Mouse (Mus musculus) liver, embryonic 12.5 days (tissue): Measurements from ENCODE around the gene Atrn. TPM values are rescaled to one million over a fixed set of nuclear protein-coding genes. Genes with fewer than 3 reads are reported as not detected.

Source experiments
- ATAC-seq: fragments of 200-750 bp; cut with Nextera tagmentation; 2 replicates; pipeline ENCODE4 v1.8.0; 2017; ENCODE audit warnings: moderate number of reproducible peaks, mild to moderate bottlenecking, moderate library complexity
- H3K27ac ChIP-seq: fragments of 300-500 bp; sonication (generic); 2 replicates; pipeline ENCODE4 v1.5.1; 2016; ENCODE audit warnings: mild to moderate bottlenecking
- H3K27me3 ChIP-seq: fragments of 300-500 bp; sonication (generic); replicated peaks from 2 replicates; pipeline ENCODE4 v1.6.1; 2016; ENCODE audit warnings: mild to moderate bottlenecking, moderate library complexity
- H3K36me3 ChIP-seq: fragments of 300-500 bp; sonication (generic); 2 replicates; pipeline ENCODE4 v1.6.1; 2016; ENCODE audit warnings: mild to moderate bottlenecking, moderate library complexity
- H3K4me1 ChIP-seq: fragments of 300-500 bp; sonication (generic); 2 replicates; pipeline ENCODE4 v1.6.1; 2016
- H3K4me2 ChIP-seq: fragments of 300-500 bp; sonication (generic); 2 replicates; pipeline ENCODE4 v1.6.1; 2016; ENCODE audit warnings: mild to moderate bottlenecking, moderate library complexity
- H3K4me3 ChIP-seq: fragments of 300-500 bp; sonication (generic); 2 replicates; pipeline ENCODE4 v1.5.1; 2016; ENCODE audit warnings: mild to moderate bottlenecking, moderate library complexity
- H3K9ac ChIP-seq: fragments of 300-500 bp; sonication (generic); 2 replicates; pipeline ENCODE4 v1.6.1; 2016; ENCODE audit warnings: mild to moderate bottlenecking, moderate library complexity
- H3K9me3 ChIP-seq: fragments of 300-500 bp; sonication (generic); replicated peaks from 2 replicates; pipeline ENCODE4 v1.6.1; 2016; ENCODE audit warnings: mild to moderate bottlenecking, moderate library complexity
- WGBS: fragments of 180-500 bp; shearing (Covaris S2); methylation state at CpG from one replicate; pipeline ENCODE4 v1.1.7; 2016; ENCODE audit not compliant: insufficient replicate concordance; 5-methylcytosine and 5-hydroxymethylcytosine counted together
- microRNA-seq: library from miRNA; unstranded; fragments of <30 nt; microRNA quantifications from one replicate; pipeline ENCODE4, GENCODE M21; 2017
- polyA plus RNA-seq: library from polyadenylated mRNA; unstranded; fragments of >200 nt; fragmentation: Nextera tagmentation; extraction: Ambion mirVana; gene quantifications from 2 replicates; pipeline ENCODE4 v1.2.1, GENCODE M21; 2016

Atrn gene
- polyA plus RNA-seq, 1 experiment from 2014 or later, result 4.1 TPM

GRCm38 (mm10) chr2:131059781-131060540, 153.7 kb downstream of the Atrn start:
- Histone ChIP-seq H3K4me2 (no peak overlapping the region), H3K9ac (no peak overlapping the region), H3K27ac (no peak overlapping the region), H3K4me1 (peaks cover 23% of the 10 kb centered on the region), H3K36me3 (no peaks in the 10 kb centered on the region), H3K9me3 (no peaks in the 10 kb centered on the region), H3K27me3 (peaks cover 98% of the 10 kb centered on the region), H3K4me3 (no peak overlapping the region)
- no peak for ATAC-seq
- WGBS, result 61% methylated on average over 9 of the region's 9 CpGs

DNA sequence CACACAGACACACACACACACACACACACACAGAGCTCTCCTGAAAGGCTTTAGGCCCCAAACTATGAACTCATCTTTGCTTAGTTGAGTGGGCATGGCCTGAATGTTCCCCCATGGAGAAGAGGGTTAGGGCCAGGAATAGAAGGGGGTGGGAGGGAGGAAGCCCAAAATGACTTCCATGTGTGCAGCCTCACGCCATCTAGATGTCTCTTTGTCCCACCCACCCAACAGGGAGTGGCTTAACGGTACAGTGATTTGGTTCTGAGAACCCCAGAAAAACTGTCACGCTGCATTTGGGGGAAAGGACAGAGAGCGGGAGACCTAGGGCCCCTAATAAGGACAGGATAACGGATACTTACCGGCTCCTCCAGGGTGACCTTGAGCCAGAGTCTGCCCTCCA, 154.5 kb downstream of the Atrn start:
- no peak overlapping the region for H3K4me2 ChIP-seq
- H3K36me3 ChIP-seq, result no peaks in the 10 kb centered on the region
- no peak overlapping the region for H3K9ac ChIP-seq
- WGBS, result 48% methylated on average over 6 of the region's 6 CpGs
- no peaks in the 10 kb centered on the region for H3K9me3 ChIP-seq
- no peak overlapping the region for H3K4me3 ChIP-seq
- no peak for ATAC-seq
- no peak overlapping the region for H3K27ac ChIP-seq
- H3K4me1 ChIP-seq, result peaks cover 14% of the 10 kb centered on the region
- peaks cover 97% of the 10 kb centered on the region for H3K27me3 ChIP-seq

GRCm38 (mm10) chr2:131061607-131062006, 155.3 kb downstream of the Atrn start:
- Histone ChIP-seq H3K27ac (no peak overlapping the region), H3K27me3 (peaks cover 97% of the 10 kb centered on the region), H3K4me3 (no peak overlapping the region), H3K4me1 (peaks cover 8% of the 10 kb centered on the region; the same call in 1 of the 2 replicates), H3K9ac (no peak overlapping the region), H3K9me3 (no peaks in the 10 kb centered on the region), H3K36me3 (no peaks in the 10 kb centered on the region), H3K4me2 (no peak overlapping the region)
- 39% methylated on average over 5 of the region's 5 CpGs for WGBS
- no peak for ATAC-seq

- H3K4me1 ChIP-seq, result peaks cover 8% of the 10 kb centered on the region; the same call in 1 of the 2 replicates
- peaks cover 95% of the 10 kb centered on the region for H3K27me3 ChIP-seq
- H3K27ac ChIP-seq, result no peak within 1 kb of the TSS
- no peaks in the 10 kb centered on the region for H3K36me3 ChIP-seq
- ATAC-seq, result no peak
- 5% methylated on average over 27 of the region's 27 CpGs for WGBS
- no peaks in the 10 kb centered on the region for H3K9me3 ChIP-seq
- H3K4me2 ChIP-seq, result peak within 1 kb of the TSS; percentile 54
- H3K4me3 ChIP-seq, result peak within 1 kb of the TSS; percentile 25; the same call in 1 of the 2 replicates
- no peak within 1 kb of the TSS for H3K9ac ChIP-seq
Measured at GRCm38 (mm10) chr2:131063404-131063864, 157.1 kb downstream of the Atrn start, which contains the start of gene Adam33. Gene Adam33, minus strand, starts transcription at chr2:131063814.

GRCm38 (mm10) chr2:131066342-131066741, 160.0 kb downstream of the Atrn start:
- no peak overlapping the region for H3K4me2 ChIP-seq
- no peak for ATAC-seq
- no peak overlapping the region for H3K27ac ChIP-seq
- H3K9ac ChIP-seq, result no peak overlapping the region
- peaks cover 91% of the 10 kb centered on the region for H3K27me3 ChIP-seq
- H3K9me3 ChIP-seq, result no peaks in the 10 kb centered on the region
- peaks cover 8% of the 10 kb centered on the region; the same call in 1 of the 2 replicates for H3K4me1 ChIP-seq
- no peaks in the 10 kb centered on the region for H3K36me3 ChIP-seq
- no peak overlapping the region for H3K4me3 ChIP-seq
- 59% methylated on average over 9 of the region's 9 CpGs for WGBS

- no peaks in the 10 kb centered on the region for H3K36me3 ChIP-seq
- H3K4me1 ChIP-seq, result peaks cover 8% of the 10 kb centered on the region; the same call in 1 of the 2 replicates
- no peak for ATAC-seq
- WGBS, result 55% methylated on average over 6 of the region's 6 CpGs
- no peak overlapping the region for H3K9ac ChIP-seq
- no peak overlapping the region for H3K4me3 ChIP-seq
- H3K9me3 ChIP-seq, result no peaks in the 10 kb centered on the region
- no peak overlapping the region for H3K4me2 ChIP-seq
- H3K27me3 ChIP-seq, result peaks cover 83% of the 10 kb centered on the region
- no peak overlapping the region for H3K27ac ChIP-seq
Measured at GRCm38 (mm10) chr2:131067481-131067880, 161.2 kb downstream of the Atrn start.

DNA sequence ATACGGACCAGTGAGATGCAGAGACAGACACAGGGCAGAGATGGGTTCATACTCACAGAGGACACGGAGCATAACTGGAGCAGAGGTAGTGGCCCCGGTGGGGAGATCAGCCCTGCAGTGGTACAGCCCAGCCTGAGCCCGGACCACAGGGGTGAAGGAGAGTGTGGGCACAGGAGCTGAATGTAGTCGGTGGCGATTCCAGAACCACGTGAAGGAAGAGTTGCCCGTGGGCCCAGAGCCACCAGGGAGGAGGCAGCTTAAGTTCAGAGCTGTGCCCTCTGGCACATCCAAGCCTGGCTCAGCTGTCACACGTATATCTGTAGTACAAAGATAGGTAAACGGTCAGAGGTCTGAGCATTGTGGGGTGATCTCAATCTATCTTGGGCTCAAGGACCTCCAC, 166.2 kb downstream of the Atrn start:
- H3K27me3 ChIP-seq, result peaks cover 80% of the 10 kb centered on the region
- H3K4me2 ChIP-seq, result no peak overlapping the region
- no peaks in the 10 kb centered on the region for H3K9me3 ChIP-seq
- no peak overlapping the region for H3K27ac ChIP-seq
- H3K9ac ChIP-seq, result no peak overlapping the region
- no peak overlapping the region for H3K4me3 ChIP-seq
- WGBS, result 61% methylated on average over 10 of the region's 10 CpGs
- H3K4me1 ChIP-seq, result no peaks in the 10 kb centered on the region
- no peaks in the 10 kb centered on the region for H3K36me3 ChIP-seq
- ATAC-seq, result no peak

Small RNA genes within 50 kb of the gene (microRNA-seq; reads per million reads assigned to microRNA genes)
- not detected for gene Mir6973b

Other genes with a start within 250 kb of the Atrn start
- gene Ddrgk1, start 241.8 kb upstream of the Atrn start, polyA plus RNA-seq, result 46.1 and 48.7 TPM in 2 replicates
- gene Itpa, start 238.9 kb upstream of the Atrn start, polyA plus RNA-seq, result 69.9 and 75.2 TPM in 2 replicates
- gene Slc4a11, start 209.0 kb upstream of the Atrn start, polyA plus RNA-seq, result 0.05 TPM in 1 of 2 replicates, not detected in the other
- 10.6 and 13.3 TPM in 2 replicates for gene 4930402H24Rik, start 89 bp upstream of the Atrn start, polyA plus RNA-seq
- gene Gfra4, start 136.6 kb downstream of the Atrn start, polyA plus RNA-seq, result 0.86 and 1.6 TPM in 2 replicates
- gene Adam33, start 157.3 kb downstream of the Atrn start, polyA plus RNA-seq, result 0.62 and 0.90 TPM in 2 replicates
- 0.36 and 0.42 TPM in 2 replicates for gene Siglec1, start 180.3 kb downstream of the Atrn start, polyA plus RNA-seq
- 4.2 TPM in 2 replicates for gene Hspa12b, start 220.8 kb downstream of the Atrn start, polyA plus RNA-seq
- gene Gm11037, start 227.0 kb downstream of the Atrn start, polyA plus RNA-seq, result not detected in 2 replicates